Mouse (Mus musculus) intestine, embryonic 14.5 days (tissue): ENCODE results near the gene Yy1. TPM values are rescaled to one million over a fixed set of nuclear protein-coding genes. Genes with fewer than 3 reads are reported as not detected.
A peak's percentile ranks its signal among the peaks of the same experiment; 100 is the strongest.

Experiments used
- ATAC-seq: fragments of 200-750 bp; cut with Nextera tagmentation; replicated peaks from 2 replicates; pipeline ENCODE4 v1.8.0; 2017; ENCODE audit warnings: low read depth, moderate number of reproducible peaks, moderate TSS enrichment, moderate library complexity; ENCODE audit not compliant: low FRiP score, low TSS enrichment
- DNase-seq: peaks from one replicate; pipeline ENCODE4 v3.0.0-alpha.2; 2018; ENCODE audit warnings: low spot score
- H3K27ac ChIP-seq: fragments of 300-500 bp; sonication (generic); 2 replicates; pipeline ENCODE4 v1.5.1; 2014; ENCODE audit warnings: low read depth, mild to moderate bottlenecking, control low read depth
- H3K27me3 ChIP-seq: fragments of 300-500 bp; sonication (generic); replicated peaks from 2 replicates; pipeline ENCODE4 v1.6.1; 2014; ENCODE audit warnings: low read length, control low read depth; ENCODE audit not compliant: control insufficient read depth, insufficient read depth
- H3K36me3 ChIP-seq: fragments of 300-500 bp; sonication (generic); 2 replicates; pipeline ENCODE4 v1.6.1; 2014; ENCODE audit warnings: low read length, control low read depth; ENCODE audit not compliant: control insufficient read depth, insufficient read depth
- H3K4me1 ChIP-seq: fragments of 300-500 bp; sonication (generic); replicated peaks from 2 replicates; pipeline ENCODE4 v1.6.1; 2014; ENCODE audit warnings: low read length, control low read depth, mixed read lengths; ENCODE audit not compliant: control insufficient read depth, insufficient read depth
- H3K4me2 ChIP-seq: fragments of 300-500 bp; sonication (generic); 2 replicates; pipeline ENCODE4 v1.6.1; 2014; ENCODE audit warnings: low read length
- H3K4me3 ChIP-seq: fragments of 300-500 bp; sonication (generic); 2 replicates; pipeline ENCODE4 v1.5.1; 2014; ENCODE audit warnings: low read depth, low read length, control low read depth, mixed read lengths
- H3K9ac ChIP-seq: fragments of 300-500 bp; sonication (generic); 2 replicates; pipeline ENCODE4 v1.6.1; 2014; ENCODE audit warnings: mild to moderate bottlenecking, low read length
- H3K9me3 ChIP-seq: fragments of 300-500 bp; sonication (generic); 2 replicates; pipeline ENCODE4 v1.6.1; 2016; ENCODE audit warnings: low read length, control low read depth; ENCODE audit not compliant: control insufficient read depth
- WGBS: fragments of 180-500 bp; shearing (Covaris S2); extraction: QIAGEN DNeasy Blood & Tissue Kit; methylation state at CpG from one replicate; pipeline ENCODE4 v1.1.7; 2014; 5-methylcytosine and 5-hydroxymethylcytosine counted together
- microRNA counts: library from miRNA; unstranded; fragments of <30 nt; microRNA quantifications from one replicate; lab custom pipeline; 2016
- microRNA-seq: library from miRNA; unstranded; fragments of <30 nt; microRNA quantifications from one replicate; pipeline ENCODE4, GENCODE M21; 2016
- polyA plus RNA-seq: library from polyadenylated mRNA; unstranded; fragments of >200 nt; fragmentation: Nextera tagmentation; extraction: Ambion mirVana; gene quantifications from 2 replicates; pipeline ENCODE4 v1.2.1, GENCODE M21; 2014

Gene Yy1
- polyA plus RNA-seq, 1 experiment from 2014 or later: 20.5 TPM

GRCm38 (mm10) chr12:108865007-108865494, 72.3 kb downstream of the Yy1 start:
- Histone ChIP-seq H3K27ac (no peak overlapping the region), H3K4me2 (no peak overlapping the region), H3K9me3 (no peaks in the 10 kb centered on the region), H3K36me3 (peaks cover 91% of the 10 kb centered on the region), H3K27me3 (no peaks in the 10 kb centered on the region), H3K4me1 (no peaks in the 10 kb centered on the region), H3K9ac (no peak overlapping the region), H3K4me3 (no peak overlapping the region)
- DNase-seq: no peak
- 71% methylated on average over 6 of the region's 6 CpGs for WGBS
- no peak for ATAC-seq

- Histone ChIP-seq H3K9me3 (no peaks in the 10 kb centered on the region), H3K27ac (no peak overlapping the region), H3K36me3 (peaks cover 86% of the 10 kb centered on the region), H3K9ac (no peak overlapping the region), H3K4me1 (no peaks in the 10 kb centered on the region), H3K4me3 (no peak overlapping the region), H3K27me3 (no peaks in the 10 kb centered on the region), H3K4me2 (no peak overlapping the region)
- ATAC-seq: no peak
- 76% methylated on average over 2 of the region's 2 CpGs for whole genome bisulfite sequencing
- no peak for DNase-seq
These were observed 76.8 kb downstream of the Yy1 start for GRCm38 (mm10) chr12:108869575-108869974.

MicroRNAs within 50 kb of the gene (microRNA counts, 519-probe panel; counts per million panel counts)
- microRNA mmu-miR-345-3p (lab: Ali Mortazavi, UCI) (not detected), microRNA mmu-miR-345-5p (lab: Ali Mortazavi, UCI) (3,247 counts per million, percentile 40 among the panel's probes with 10 or more counts)

Small RNAs within 50 kb of the gene (microRNA-seq; reads per million reads assigned to microRNA genes)
- gene Mir345: 162 reads per million, percentile 64 among the genes with 10 or more reads in this experiment

Other genes starting within 250 kb of the Yy1 start
- 61.0 and 64.7 TPM in 2 replicates for gene Evl, start 238.3 kb upstream of the Yy1 start, polyA plus RNA-seq
- 43.9 and 51.6 TPM in 2 replicates for gene Degs2, start 90.7 kb upstream of the Yy1 start, polyA plus RNA-seq
- gene Slc25a29, start 42.9 kb downstream of the Yy1 start, polyA plus RNA-seq: 6.0 and 7.1 TPM in 2 replicates
- gene Slc25a47, start 43.1 kb downstream of the Yy1 start, polyA plus RNA-seq: 11.0 and 12.4 TPM in 2 replicates
- gene Wdr25, start 100.7 kb downstream of the Yy1 start, polyA plus RNA-seq: 3.8 and 4.9 TPM in 2 replicates
- 93.0 and 94.1 TPM in 2 replicates for gene Wars, start 101.2 kb downstream of the Yy1 start, polyA plus RNA-seq